Mouse (Mus musculus) ES-E14 (cell line): ENCODE measurements at regions not wholly inside any gene's neighbourhood (a gene's known extent, or its start where the extent isn't known, plus 50 kb on each side); places are given as distances from the start of the nearest gene placed in this dataset.

Source experiments
- CHD2 ChIP-seq: IDR thresholded peaks from 2 replicates; pipeline ENCODE4 v1.6.1; 2014; ENCODE audit warnings: mild to moderate bottlenecking, low read depth, low read length, inconsistent platforms
- ZC3H11A ChIP-seq: IDR thresholded peaks from 2 replicates; pipeline ENCODE4 v1.6.1; 2012; ENCODE audit warnings: low read depth, mild to moderate bottlenecking, inconsistent platforms, low read length, borderline replicate concordance
- ZNF384 ChIP-seq: IDR thresholded peaks from 2 replicates; pipeline ENCODE4 v1.6.1; 2012; ENCODE audit warnings: low read depth, low read length, inconsistent platforms

- peak; percentile 33; the same call in 1 of the 2 replicates for TF ChIP-seq CHD2
- no peak for TF ChIP-seq ZC3H11A
- peak; percentile 62 for TF ChIP-seq ZNF384
Observed at GRCm38 (mm10) chr17:80801451-80801983, 73.2 kb upstream of the Map4k3 start.
